In the genomic region with DNA sequence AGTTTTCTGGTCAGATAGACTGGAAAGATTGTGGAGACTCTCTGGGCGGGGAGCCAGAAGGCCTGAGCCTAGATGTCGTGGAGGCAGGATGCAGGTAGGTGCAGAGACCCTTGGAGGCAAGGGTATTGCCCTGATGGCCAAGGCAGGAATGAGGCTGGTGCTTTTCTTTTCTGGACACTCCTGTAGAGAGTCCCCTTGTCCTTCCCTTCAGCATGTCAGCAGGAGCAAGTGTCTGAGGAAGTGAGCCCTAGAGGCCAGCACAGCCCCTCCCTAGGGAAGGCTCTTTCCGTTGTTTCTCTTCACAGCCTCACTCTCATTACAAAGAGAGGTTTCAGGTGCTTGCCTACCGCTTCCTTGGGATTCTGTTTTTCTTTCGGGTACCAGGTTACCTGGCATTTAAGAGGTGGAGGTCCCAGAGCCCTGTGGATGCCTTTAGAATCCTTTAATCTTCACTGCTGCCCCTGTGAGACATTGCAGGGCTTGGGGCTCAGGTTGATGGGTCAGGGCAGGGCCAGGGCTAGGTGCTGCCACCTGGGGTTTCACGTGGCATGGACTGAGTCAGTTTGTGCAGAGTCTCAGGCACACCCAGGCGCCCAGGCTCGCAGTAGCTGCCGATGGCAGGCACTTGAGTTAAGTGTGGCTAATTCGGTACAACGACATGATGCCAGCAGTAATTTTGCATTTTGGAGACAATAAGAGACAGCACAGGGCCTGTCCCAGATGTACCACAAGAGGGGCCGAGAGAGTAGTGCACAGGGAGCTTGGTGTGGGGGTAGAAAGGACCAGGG, we compare ENCODE assay signal across 19 mouse cellular contexts. TPM values are rescaled to one million over a fixed set of nuclear protein-coding genes. Genes with fewer than 3 reads are reported as not detected.
DNase-seq lines count a peak whose midpoint lies in the region; ATAC-seq and TF ChIP-seq lines count a peak whose summit lies in the region.
"Had no signal": no experiment of that assay in that cellular context is flagged by ENCODE, and none has a peak within 500 bp of the region (broad histone marks: within the 10 kb centered on the region; RNA-seq: fewer than 3 reads in every experiment).

No protein-coding gene starts in this region.

- intact Hi-C loops in heart, postnatal 36 days (cut with DNase I): loop anchor here (5.0 kb wide), 1 partner anchor 112 kb away; a partner anchor contains a TSS
- intact Hi-C loops in left cerebral cortex, postnatal 36 days (cut with DNase I): no loop called here

- no peaks in the 10 kb centered on the region for H3K27me3 ChIP-seq in lung, embryonic 16.5 days (ENCODE audit: control insufficient read depth, insufficient read depth, low read depth, low read length)
- no peaks in the 10 kb centered on the region; the same call in 1 of the 2 replicates for H3K27me3 ChIP-seq in limb, embryonic 10.5 days (ENCODE audit: low read depth, poor library complexity, severe bottlenecking)
- H3K27me3 ChIP-seq: embryonic facial prominence, embryonic 15.5 days; hindbrain, embryonic 15.5 days; liver, embryonic 13.5 days had no signal

- H3K4me3 ChIP-seq in lung, embryonic 16.5 days (ENCODE audit: low read length): no peak overlapping the region
- H3K4me3 ChIP-seq in lung, adult 2 months (replicated peaks; ENCODE audit: extremely low read depth, low read depth, low read length): no peak overlapping the region
- no peak overlapping the region for H3K4me3 ChIP-seq in limb, embryonic 10.5 days
- H3K4me3 ChIP-seq: embryonic facial prominence, embryonic 15.5 days; forebrain, embryonic 13.5 days; hindbrain, embryonic 15.5 days; liver, embryonic 13.5 days; megakaryocyte, embryonic 14.5 days had no signal

- TF ChIP-seq CTCF in lung, adult 2 months (IDR thresholded peaks at IDR 0.05; ENCODE audit: insufficient read depth, low read length): no peak

- TF ChIP-seq POLR2A in lung, adult 2 months (IDR thresholded peaks at IDR 0.05; ENCODE audit: borderline replicate concordance, extremely low read depth, low read depth, low read length): no peak

- H3K9me3 ChIP-seq in lung, embryonic 16.5 days (ENCODE audit: control insufficient read depth, low read length): no peaks in the 10 kb centered on the region
- H3K9me3 ChIP-seq in limb, embryonic 10.5 days (replicated peaks): no peaks in the 10 kb centered on the region
- H3K9me3 ChIP-seq: embryonic facial prominence, embryonic 15.5 days; forebrain, embryonic 13.5 days; G1E; hindbrain, embryonic 15.5 days; liver, embryonic 13.5 days; megakaryocyte, embryonic 14.5 days had no signal

- H3K4me1 ChIP-seq in lung, embryonic 16.5 days (replicated peaks; ENCODE audit: control insufficient read depth, insufficient read depth, low read length): peaks cover 11% of the 10 kb centered on the region; the same call in 1 of the 2 replicates
- H3K4me1 ChIP-seq in lung, adult 2 months (ENCODE audit: control insufficient read depth, insufficient read depth, low read length): no peaks in the 10 kb centered on the region
- peaks cover 39% of the 10 kb centered on the region for H3K4me1 ChIP-seq in limb, embryonic 10.5 days
- H3K4me1 ChIP-seq: forebrain, embryonic 13.5 days had no signal

- no peak overlapping the region for H3K27ac ChIP-seq in lung, embryonic 16.5 days (ENCODE audit: low read length)
- H3K27ac ChIP-seq in limb, embryonic 10.5 days: peak overlapping the region; percentile 42; the same call in 1 of the 2 replicates
- H3K27ac ChIP-seq: embryonic facial prominence, embryonic 15.5 days; forebrain, embryonic 13.5 days; hindbrain, embryonic 15.5 days; liver, embryonic 13.5 days had no signal

- H3K9ac ChIP-seq in lung, embryonic 16.5 days (ENCODE audit: low read length): peak overlapping the region; percentile 8; the same call in 1 of the 2 replicates
- H3K9ac ChIP-seq: embryonic facial prominence, embryonic 15.5 days; forebrain, embryonic 13.5 days; hindbrain, embryonic 15.5 days; liver, embryonic 13.5 days had no signal

- H3K36me3 ChIP-seq in lung, embryonic 16.5 days (ENCODE audit: control insufficient read depth, insufficient read depth, low read length): no peaks in the 10 kb centered on the region
- H3K36me3 ChIP-seq in limb, embryonic 10.5 days: no peaks in the 10 kb centered on the region
- H3K36me3 ChIP-seq: embryonic facial prominence, embryonic 15.5 days; G1E; hindbrain, embryonic 15.5 days; liver, embryonic 13.5 days had no signal

- no peak overlapping the region for H3K4me2 ChIP-seq in lung, embryonic 16.5 days (ENCODE audit: low read depth, low read length)
- H3K4me2 ChIP-seq: embryonic facial prominence, embryonic 15.5 days; forebrain, embryonic 13.5 days; hindbrain, embryonic 15.5 days; liver, embryonic 13.5 days had no signal

- 44% methylated on average over 12 of the region's 12 CpGs for WGBS in lung, embryonic 16.5 days
- 55% methylated on average over 12 of the region's 12 CpGs for WGBS in lung, adult 2 months
- 74% methylated on average over 12 of the region's 12 CpGs for WGBS in limb, embryonic 10.5 days

- 0 out of 2 replicates have a peak, but pooled peaks have one; percentile 32 for ATAC-seq in lung, embryonic 16.5 days (ENCODE audit: low read depth)
- ATAC-seq: forebrain, embryonic 13.5 days had no signal

- peak; percentile 28 to 42 for DNase-seq in heart, adult 18-20 months
- DNase-seq in heart, postnatal 36 days: no peak
- no peak for DNase-seq in lung, adult 2 months
- DNase-seq in heart, adult 9 months (ENCODE audit: low spot score in 2 of 2): peak; percentile 18 to 27
- no peak for DNase-seq in limb, embryonic 10.5 days (ENCODE audit: low spot score)
- DNase-seq in left cerebral cortex, postnatal 36 days (ENCODE audit: low spot score in 2 of 2): no peak
- DNase-seq in frontal cortex, postnatal 10 days (ENCODE audit: low spot score in 2 of 2): no peak
- DNase-seq: adrenal gland, postnatal 25 days; B cell, adult 2 months; gastrocnemius, postnatal 10 days; kidney, adult 18-20 months; liver, embryonic 13.5 days; right cerebral cortex, postnatal 14 days had no signal

RNA-seq across cellular contexts. Expression of a gene that starts 50.6 kb away (rescaled TPM):
- total RNA-seq in heart, adult 18-20 months (2021): 10 to 100 TPM; 23.5 to 26.5 TPM
- total RNA-seq in heart, postnatal 36 days (2021): 10 to 100 TPM; 24.4 to 25.6 TPM
- polyA plus RNA-seq in lung, embryonic 16.5 days (2015; fragmentation: Nextera tagmentation; extraction: Ambion mirVana): 49.8 and 53.0 TPM in 2 replicates
- 21.5 and 21.6 TPM in 2 replicates for polyA plus RNA-seq in lung, adult 2 months (2012; rRNA removed)
- polyA plus RNA-seq in limb, embryonic 10.5 days (2016; fragmentation: Nextera tagmentation; extraction: Ambion mirVana): 94.0 and 95.2 TPM in 2 replicates
- total RNA-seq in left cerebral cortex, postnatal 36 days (2021): 10 to 100 TPM; 24.2 to 28.5 TPM

RNA-seq across cellular contexts. Expression of a gene that starts 58.0 kb away (rescaled TPM):
- 10 to 100 TPM; 25.9 TPM for total RNA-seq in heart, adult 18-20 months (2021)
- 10 to 100 TPM; 33.1 to 33.9 TPM for total RNA-seq in heart, postnatal 36 days (2021)
- 84.9 and 99.0 TPM in 2 replicates for polyA plus RNA-seq in lung, embryonic 16.5 days (2015; fragmentation: Nextera tagmentation; extraction: Ambion mirVana)
- polyA plus RNA-seq in lung, adult 2 months (2012; rRNA removed): 22.5 and 24.8 TPM in 2 replicates
- polyA plus RNA-seq in limb, embryonic 10.5 days (2016; fragmentation: Nextera tagmentation; extraction: Ambion mirVana): 188 and 193 TPM in 2 replicates
- 10 to 100 TPM; 43.0 to 56.9 TPM for total RNA-seq in left cerebral cortex, postnatal 36 days (2021)

Comparison
In these comparisons a context has a peak if more than half of its experiments do, and no peak if none do; other contexts are left out.
1. DNase-seq: peak in heart, adult 18-20 months (2 of 2) and heart, adult 9 months (2 of 2); none in heart, postnatal 36 days (0 of 2), lung, adult 2 months (single experiment), limb, embryonic 10.5 days (single experiment), left cerebral cortex, postnatal 36 days (0 of 2) and frontal cortex, postnatal 10 days (0 of 2).